Mouse (Mus musculus) bone marrow, adult 2 months (tissue): ENCODE data around the gene Fut11. TPM values are rescaled to one million over a fixed set of nuclear protein-coding genes. Genes with fewer than 3 reads are reported as not detected.

ENCODE experiments used
- H3K27ac ChIP-seq: fragments of 200-500 bp; 2 replicates; pipeline ENCODE4 v1.5.1; 2012; ENCODE audit warnings: low read depth, mild to moderate bottlenecking, control low read depth, inconsistent platforms, low read length; ENCODE audit not compliant: control insufficient read depth, poor library complexity, insufficient read depth
- H3K4me1 ChIP-seq: fragments of 200-500 bp; 2 replicates; pipeline ENCODE4 v1.6.1; 2011; ENCODE audit warnings: low read length; ENCODE audit not compliant: control insufficient read depth, insufficient read depth
- H3K4me3 ChIP-seq: fragments of 200-500 bp; replicated peaks from 2 replicates; pipeline ENCODE3; 2011; ENCODE audit warnings: mild to moderate bottlenecking, low read depth, low read length, control low read depth; ENCODE audit not compliant: control insufficient read depth
- CTCF ChIP-seq: fragments of 200-500 bp; IDR thresholded peaks from 2 replicates; pipeline ENCODE4 v1.5.1; 2011; ENCODE audit warnings: low read length, control low read depth; ENCODE audit not compliant: control insufficient read depth, insufficient read depth
- POLR2A ChIP-seq: fragments of 200-500 bp; IDR thresholded peaks from 2 replicates; pipeline ENCODE4 v1.6.1; 2011; ENCODE audit warnings: low read depth, mild to moderate bottlenecking, control low read depth, low read length, borderline replicate concordance; ENCODE audit not compliant: control insufficient read depth
- WGBS: fragments of 180-500 bp; shearing (Covaris S2); methylation state at CpG from one replicate; pipeline ENCODE4 v1.1.7; 2018; 5-methylcytosine and 5-hydroxymethylcytosine counted together
- polyA plus RNA-seq: library from polyadenylated mRNA; stranded (reverse); fragments of >200 nt; gene quantifications from 2 replicates; pipeline ENCODE4 v1.2.4, GENCODE M21; 2011; ENCODE audit warnings: low replicate concordance; ENCODE audit not compliant: missing spikeins, insufficient read depth, insufficient read length

Gene Fut11
- polyA plus RNA-seq, 1 experiment: 5.8 TPM

- 98% methylated on average over 3 of the region's 3 CpGs for WGBS
- H3K4me3 ChIP-seq: no peak overlapping the region
Observed at GRCm38 (mm10) chr14:20686576-20686975, 8.2 kb upstream of the Fut11 start.

DNA sequence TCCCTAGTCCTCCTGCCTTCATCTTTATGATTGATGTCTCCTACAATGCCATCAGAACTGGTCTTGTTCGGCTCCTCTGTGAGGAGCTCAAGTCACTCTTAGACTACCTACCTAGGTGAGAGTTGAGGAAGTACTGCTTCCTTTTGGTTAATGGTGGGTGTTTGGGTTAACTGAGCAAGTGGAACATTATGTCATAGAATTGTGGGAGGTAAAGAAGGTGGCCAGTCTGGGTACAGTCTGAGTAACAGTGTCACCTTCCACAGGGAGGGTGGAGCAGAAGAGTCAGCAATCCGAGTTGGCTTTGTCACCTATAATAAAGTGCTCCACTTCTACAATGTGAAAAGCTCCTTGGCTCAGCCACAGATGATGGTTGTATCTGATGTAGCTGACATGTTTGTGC, 5.8 kb upstream of the Fut11 start:
- 86% methylated on average over 2 of the region's 2 CpGs for WGBS
- no peak for TF ChIP-seq CTCF
- no peak for TF ChIP-seq POLR2A
- Histone ChIP-seq H3K4me3 (no peak overlapping the region), H3K27ac (no peak overlapping the region), H3K4me1 (peaks cover 2% of the 10 kb centered on the region; the same call in 1 of the 2 replicates)

More at GRCm38 (mm10) chr14:20686576-20686975, 8.2 kb upstream of the Fut11 start:
- Histone ChIP-seq H3K27ac (no peak overlapping the region), H3K4me1 (peaks cover 2% of the 10 kb centered on the region; the same call in 1 of the 2 replicates)
- TF ChIP-seq POLR2A (no peak), CTCF (no peak)

DNA sequence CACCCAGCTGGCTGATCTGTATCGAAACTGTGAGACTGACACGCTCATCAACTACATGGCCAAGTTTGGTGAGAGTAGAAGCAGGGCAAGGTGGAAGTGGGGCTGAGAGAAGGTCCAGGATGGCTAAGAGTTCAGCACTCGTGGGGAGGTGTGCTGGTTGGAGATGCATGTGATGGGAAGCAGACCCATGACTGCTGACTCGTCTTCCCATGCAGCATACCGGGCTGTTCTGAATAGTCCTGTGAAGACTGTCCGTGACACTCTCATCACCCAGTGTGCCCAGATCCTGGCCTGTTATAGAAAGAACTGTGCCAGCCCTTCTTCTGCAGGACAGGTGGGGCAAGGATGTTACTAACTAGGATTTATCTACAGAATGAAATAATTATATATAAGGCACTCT, 3.0 kb upstream of the Fut11 start:
- 82% methylated on average over 6 of the region's 6 CpGs for WGBS
- peaks cover 7% of the 10 kb centered on the region for H3K4me1 ChIP-seq
- TF ChIP-seq POLR2A (no peak), CTCF (no peak)

DNA sequence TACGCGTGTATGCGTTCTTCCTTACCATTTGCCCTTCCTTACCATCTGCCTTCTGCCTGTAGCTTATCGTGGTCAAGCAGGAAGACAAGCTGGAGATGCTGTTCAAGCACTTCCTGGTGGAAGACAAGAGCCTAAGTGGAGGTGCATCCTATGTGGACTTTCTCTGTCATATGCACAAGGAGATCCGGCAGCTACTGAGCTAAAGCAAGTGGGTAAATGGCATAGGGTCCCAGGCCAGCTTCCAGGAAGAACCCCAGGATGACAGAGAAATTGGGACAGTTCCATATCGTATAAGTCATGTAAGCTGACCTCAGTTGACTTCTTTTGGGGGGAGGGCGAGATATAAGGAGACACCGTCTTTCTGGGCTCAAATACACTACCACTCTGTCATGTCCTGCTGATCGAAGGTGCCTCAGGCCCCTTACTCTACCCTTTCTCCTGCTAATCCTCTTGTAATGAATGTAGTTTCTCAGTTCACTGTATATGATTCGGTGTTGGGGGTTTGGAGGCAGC, 1.1 kb upstream of the Fut11 start:
- H3K4me1 ChIP-seq: peaks cover 8% of the 10 kb centered on the region
- WGBS: 83% methylated on average over 10 of the region's 10 CpGs
- no peak overlapping the region for H3K27ac ChIP-seq
- H3K4me3 ChIP-seq: no peak overlapping the region
- TF ChIP-seq POLR2A: no peak

More for the DNA sequence above, 3.0 kb upstream of the Fut11 start:
- no peak overlapping the region for H3K27ac ChIP-seq
- no peak overlapping the region for H3K4me3 ChIP-seq

DNA sequence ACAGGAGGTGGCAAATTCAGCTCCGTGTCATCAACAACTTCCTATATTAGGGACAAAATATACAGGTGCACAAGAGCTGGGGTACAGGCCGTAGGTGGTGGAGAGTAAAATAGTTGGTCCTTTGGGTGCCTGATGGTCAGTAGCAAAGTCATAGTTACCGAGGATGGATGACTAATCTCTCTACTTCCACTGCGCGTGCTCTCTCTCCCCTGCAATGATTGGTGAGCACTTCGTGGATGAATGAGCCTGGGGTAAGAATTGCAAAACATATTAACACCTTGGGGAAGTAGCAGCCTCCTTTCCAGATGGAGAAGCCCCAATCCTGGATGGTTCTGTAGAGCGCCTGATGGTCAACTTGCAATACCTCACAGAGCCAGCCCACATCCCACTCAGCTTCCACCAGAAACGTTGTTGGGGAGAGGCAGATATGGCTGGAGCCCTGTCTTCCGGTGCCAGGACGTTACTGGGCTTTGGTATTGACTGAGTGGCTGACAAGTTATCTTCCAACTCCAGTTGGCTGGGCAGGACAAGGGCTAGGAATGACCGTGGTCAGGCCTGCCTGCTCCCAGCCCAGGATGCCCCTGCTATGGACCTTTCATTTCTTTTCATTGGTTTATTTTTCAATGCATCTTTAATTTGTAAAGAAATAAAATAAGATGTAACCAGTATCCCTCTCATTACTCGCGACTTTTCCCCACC, 434 bp upstream of the Fut11 start:
- TF ChIP-seq POLR2A (no peak), CTCF (no peak)
- peaks cover 8% of the 10 kb centered on the region for H3K4me1 ChIP-seq
- peak overlapping the region; percentile 94 for H3K27ac ChIP-seq
- 35% methylated on average over 13 of the region's 13 CpGs for whole genome bisulfite sequencing
- H3K4me3 ChIP-seq: peak overlapping the region; percentile 86

- H3K4me3 ChIP-seq: peak overlapping the region; percentile 86
- 25% methylated on average over 27 of the region's 27 CpGs for WGBS
- TF ChIP-seq POLR2A (no peak), CTCF (no peak)
- H3K27ac ChIP-seq: peak overlapping the region; percentile 46; the same call in 1 of the 2 replicates
- peaks cover 8% of the 10 kb centered on the region for H3K4me1 ChIP-seq
Observed at GRCm38 (mm10) chr14:20695761-20696520, 1.2 kb downstream of the Fut11 start.

DNA sequence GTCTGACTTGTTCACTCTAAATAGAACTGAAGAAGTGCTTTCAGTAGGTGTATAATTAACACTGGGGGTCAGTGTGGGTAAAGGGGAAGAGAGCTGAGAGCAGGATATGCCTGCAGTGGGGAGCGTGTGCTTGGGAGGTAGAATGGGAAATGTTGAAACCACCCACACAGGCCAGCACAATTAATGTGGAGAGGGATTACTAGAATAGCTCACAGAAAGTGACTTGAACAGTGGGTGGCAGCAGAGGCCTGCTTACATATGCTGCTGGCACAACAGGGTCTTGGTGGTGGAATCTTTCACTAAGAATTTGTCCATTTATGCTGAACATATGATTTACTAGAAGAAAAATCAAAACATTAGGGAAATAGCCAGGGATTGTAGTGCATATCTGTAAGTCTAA, 2.2 kb downstream of the Fut11 start:
- Histone ChIP-seq H3K4me1 (peaks cover 8% of the 10 kb centered on the region), H3K27ac (no peak overlapping the region)
- WGBS: 14% methylated on average over 1 of the region's 1 CpGs

GRCm38 (mm10) chr14:20698515-20698914, 3.7 kb downstream of the Fut11 start:
- no peak for TF ChIP-seq POLR2A
- no peak overlapping the region for H3K27ac ChIP-seq
- WGBS: 76% methylated on average over 2 of the region's 2 CpGs
- H3K4me1 ChIP-seq: peaks cover 6% of the 10 kb centered on the region
- H3K4me3 ChIP-seq: no peak overlapping the region

More for the DNA sequence above, 2.2 kb downstream of the Fut11 start:
- H3K4me3 ChIP-seq: no peak overlapping the region
- TF ChIP-seq CTCF (peak; percentile 41), POLR2A (no peak)
